In genomic region chr12:3783196-3783825, GRCm38 (mm10) we compare ENCODE assay signal across 9 mouse cellular contexts. TPM values are rescaled to one million over a fixed set of nuclear protein-coding genes. Genes with fewer than 3 reads are reported as not detected.
A peak's percentile ranks its signal among the peaks of the same experiment; 100 is the strongest.
DNase-seq lines count a peak whose midpoint lies in the region; ATAC-seq and TF ChIP-seq lines count a peak whose summit lies in the region.
"Had no signal": no experiment of that assay in that cellular context is flagged by ENCODE, and none has a peak within 500 bp of the region (broad histone marks: within the 10 kb centered on the region; RNA-seq: fewer than 3 reads in every experiment).

No protein-coding gene starts in this region.

- no peak for ATAC-seq in lung, embryonic 14.5 days (ENCODE audit: insufficient read depth)
- ATAC-seq in forebrain, embryonic 14.5 days: no peak
- no peak for ATAC-seq in hindbrain, postnatal 0 days
- ATAC-seq in CD4-positive, CD25-positive, alpha-beta regulatory T cell, adult 4 months: no peak

- H3K36me3 ChIP-seq in lung, embryonic 14.5 days (ENCODE audit: insufficient read depth): no peaks in the 10 kb centered on the region
- no peaks in the 10 kb centered on the region for H3K36me3 ChIP-seq in forebrain, embryonic 14.5 days (ENCODE audit: control insufficient read depth, insufficient read depth, low read length)
- no peaks in the 10 kb centered on the region for H3K36me3 ChIP-seq in hindbrain, postnatal 0 days (ENCODE audit: insufficient read depth, low read length)
- H3K36me3 ChIP-seq: G1E had no signal

- TF ChIP-seq CTCF in lung, embryonic 14.5 days (IDR thresholded peaks at IDR 0.05; ENCODE audit: low read depth): no peak
- no peak for TF ChIP-seq CTCF in hindbrain, postnatal 0 days (IDR thresholded peaks at IDR 0.05; ENCODE audit: low read depth)

- peak; percentile 57 for DNase-seq in lung, embryonic 14.5 days
- DNase-seq in lung, adult 18-20 months: no peak
- DNase-seq in forebrain, embryonic 14.5 days (ENCODE audit: low spot score): peak; percentile 67
- peak; percentile 76 for DNase-seq in hindbrain, postnatal 0 days (ENCODE audit: low spot score)
- DNase-seq in retina, postnatal 1 day: peak; percentile 51
- no peak for DNase-seq in frontal cortex, postnatal 10 days (ENCODE audit: low spot score in 2 of 2)
- DNase-seq: cerebellum, adult 2 months had no signal

- peak overlapping the region; percentile 81 for H3K27ac ChIP-seq in lung, embryonic 14.5 days (ENCODE audit: low read depth)
- H3K27ac ChIP-seq in forebrain, embryonic 14.5 days (ENCODE audit: low read depth, low read length): 0 out of 2 replicates have a peak overlapping the region, but pooled peaks have one; percentile 30
- peak overlapping the region; percentile 77 for H3K27ac ChIP-seq in hindbrain, postnatal 0 days

- H3K27me3 ChIP-seq in lung, embryonic 14.5 days (ENCODE audit: insufficient read depth, low read length): no peaks in the 10 kb centered on the region
- H3K27me3 ChIP-seq in forebrain, embryonic 14.5 days (replicated peaks; ENCODE audit: control insufficient read depth, insufficient read depth, low read length): no peaks in the 10 kb centered on the region
- H3K27me3 ChIP-seq in hindbrain, postnatal 0 days (ENCODE audit: insufficient read depth, low read length): no peaks in the 10 kb centered on the region

- H3K4me1 ChIP-seq in lung, embryonic 14.5 days (ENCODE audit: insufficient read depth): peaks cover 65% of the 10 kb centered on the region
- H3K4me1 ChIP-seq in forebrain, embryonic 14.5 days (ENCODE audit: control insufficient read depth, insufficient read depth, low read length): peaks cover 22% of the 10 kb centered on the region
- peaks cover 52% of the 10 kb centered on the region for H3K4me1 ChIP-seq in hindbrain, postnatal 0 days (ENCODE audit: insufficient read depth, low read length)

- H3K9ac ChIP-seq in lung, embryonic 14.5 days: no peak overlapping the region
- no peak overlapping the region for H3K9ac ChIP-seq in forebrain, embryonic 14.5 days (ENCODE audit: low read length)
- peak overlapping the region; percentile 24; the same call in 1 of the 2 replicates for H3K9ac ChIP-seq in hindbrain, postnatal 0 days (replicated peaks; ENCODE audit: low read length)

- no peaks in the 10 kb centered on the region for H3K9me3 ChIP-seq in lung, embryonic 14.5 days (ENCODE audit: low read depth, low read length)
- H3K9me3 ChIP-seq in forebrain, embryonic 14.5 days (replicated peaks; ENCODE audit: control insufficient read depth, low read length): no peaks in the 10 kb centered on the region
- H3K9me3 ChIP-seq in hindbrain, postnatal 0 days (ENCODE audit: low read length): no peaks in the 10 kb centered on the region
- H3K9me3 ChIP-seq: G1E had no signal

- no peak overlapping the region for H3K4me2 ChIP-seq in lung, embryonic 14.5 days
- no peak overlapping the region for H3K4me2 ChIP-seq in forebrain, embryonic 14.5 days (ENCODE audit: low read length)
- no peak overlapping the region for H3K4me2 ChIP-seq in hindbrain, postnatal 0 days (ENCODE audit: low read depth, low read length)

- no peak overlapping the region for H3K4me3 ChIP-seq in lung, embryonic 14.5 days (ENCODE audit: low read depth, low read length)
- H3K4me3 ChIP-seq in forebrain, embryonic 14.5 days (ENCODE audit: low read depth, low read length): no peak overlapping the region
- H3K4me3 ChIP-seq in hindbrain, postnatal 0 days (ENCODE audit: low read length): no peak overlapping the region

- 37% methylated on average over 3 of the region's 3 CpGs for WGBS in lung, embryonic 14.5 days
- 42% methylated on average over 3 of the region's 3 CpGs for WGBS in forebrain, embryonic 14.5 days
- WGBS in hindbrain, postnatal 0 days: 22% methylated on average over 3 of the region's 3 CpGs

RNA-seq across cellular contexts. Expression of gene Dnmt3a, which starts 22.5 kb away (rescaled TPM):
- 88.0 and 95.5 TPM in 2 replicates for polyA plus RNA-seq in lung, embryonic 14.5 days (2014; fragmentation: Nextera tagmentation; extraction: Ambion mirVana)
- 28.0 and 32.0 TPM in 2 replicates for polyA plus RNA-seq in forebrain, embryonic 14.5 days (2014; fragmentation: Nextera tagmentation; extraction: Ambion mirVana)
- 81.8 and 90.3 TPM in 2 replicates for total RNA-seq in hindbrain, postnatal 0 days (2014; rRNA removed)
- polyA plus RNA-seq in hindbrain, postnatal 0 days (2015; fragmentation: Nextera tagmentation; extraction: Ambion mirVana): 133 and 134 TPM in 2 replicates
- polyA plus RNA-seq in CD4-positive, CD25-positive, alpha-beta regulatory T cell, adult 4 months (2017; shearing (Covaris generic)): 10 to 100 TPM; 27.3 to 27.4 TPM

Comparison
In these comparisons a context has a peak if more than half of its experiments do, and no peak if none do; other contexts are left out.
1. DNase-seq: peak in lung, embryonic 14.5 days (single experiment), forebrain, embryonic 14.5 days (single experiment), hindbrain, postnatal 0 days (single experiment) and retina, postnatal 1 day (single experiment); none in lung, adult 18-20 months (0 of 2) and frontal cortex, postnatal 10 days (0 of 2).
2. H3K27ac ChIP-seq: peak in every context shown above with its lines; median percentile 81 in lung, embryonic 14.5 days; 77 in hindbrain, postnatal 0 days; 30 in forebrain, embryonic 14.5 days.